Mouse (Mus musculus) heart, adult 2 months (tissue): ENCODE data around the gene Tssk3. TPM values are rescaled to one million over a fixed set of nuclear protein-coding genes. Genes with fewer than 3 reads are reported as not detected.
"Not testable (repeated sequence)": the region's sequence is repeated elsewhere in the genome, so short reads cannot be mapped to it uniquely, and the experiment has no call there.

Source experiments
- DNase-seq, 2 experiments: peaks; one replicate each; pipeline ENCODE4 v3.0.0; 2021
- H3K27ac ChIP-seq: fragments of 200-600 bp; 2 replicates; pipeline ENCODE4 v1.8.1; 2022
- H3K27me3 ChIP-seq: fragments of 200-500 bp; 2 replicates; pipeline ENCODE4 v1.6.1; 2012; ENCODE audit warnings: mild to moderate bottlenecking, low read length, inconsistent platforms, mixed read lengths; ENCODE audit not compliant: control insufficient read depth, insufficient read depth
- H3K36me3 ChIP-seq: fragments of 200-500 bp; 2 replicates; pipeline ENCODE4 v1.6.1; 2012; ENCODE audit warnings: low read length, inconsistent platforms; ENCODE audit not compliant: control insufficient read depth, insufficient read depth
- H3K4me1 ChIP-seq: fragments of 200-500 bp; 2 replicates; pipeline ENCODE4 v1.6.1; 2011; ENCODE audit warnings: low read length; ENCODE audit not compliant: control insufficient read depth, insufficient read depth
- H3K4me3 ChIP-seq: fragments of 200-600 bp; 2 replicates; pipeline ENCODE4 v1.8.1; 2022
- H3K79me2 ChIP-seq: fragments of 200-500 bp; replicated peaks from 2 replicates; pipeline ENCODE4 v1.6.1; 2012; ENCODE audit warnings: mild to moderate bottlenecking, inconsistent platforms, low read length, moderate library complexity, mixed read lengths; ENCODE audit not compliant: control insufficient read depth, insufficient read depth
- H3K9ac ChIP-seq: fragments of 200-500 bp; 2 replicates; pipeline ENCODE4 v1.6.1; 2012; ENCODE audit warnings: low read depth, mild to moderate bottlenecking, control low read depth, inconsistent platforms, low read length, mixed read lengths
- CTCF ChIP-seq: fragments of 200-600 bp; IDR thresholded peaks from 2 replicates; pipeline ENCODE4 v1.8.1; 2022; ENCODE audit warnings: antibody characterized with exemption, mild to moderate bottlenecking, moderate library complexity
- EP300 ChIP-seq: fragments of 200-500 bp; IDR thresholded peaks from 2 replicates; pipeline ENCODE4 v1.6.1; 2011; ENCODE audit warnings: low read depth, low read length, control low read depth; ENCODE audit not compliant: insufficient read depth
- POLR2A ChIP-seq: fragments of 200-500 bp; IDR thresholded peaks from 2 replicates; pipeline ENCODE4 v1.6.1; 2011; ENCODE audit warnings: mild to moderate bottlenecking, low read depth, low read length, control low read depth; ENCODE audit not compliant: insufficient read depth
- WGBS: fragments of 180-500 bp; shearing (Covaris S2); methylation state at CpG from one replicate; pipeline ENCODE4 v1.1.7; 2018; 5-methylcytosine and 5-hydroxymethylcytosine counted together
- intact Hi-C: fragments of 180-260 bp; cut with DNase I; formaldehyde crosslinking; loops from one replicate; pipeline ENCODE4 v1.15.1; 2025
- polyA plus RNA-seq: library from polyadenylated mRNA; depleted of rRNA; stranded (reverse); fragments of >200 nt; gene quantifications from 2 replicates; pipeline ENCODE4 v1.2.3, GENCODE M21; 2012
- total RNA-seq, 2 experiments: library from RNA; stranded (reverse); gene quantifications; 2 replicates each; pipeline ENCODE4 v1.2.3; 2021

Tssk3 gene
- total and polyA plus RNA-seq, 3 experiments = 0.14 TPM; not detected in 2

- Histone ChIP-seq H3K27me3 (no peaks in the 10 kb centered on the region), H3K27ac (no peak overlapping the region), H3K36me3 (no peaks in the 10 kb centered on the region), H3K4me1 (no peaks in the 10 kb centered on the region; the same call in 1 of the 2 replicates), H3K4me3 (no peak overlapping the region), H3K79me2 (no peaks in the 10 kb centered on the region), H3K9ac (no peak overlapping the region)
- no peak for DNase-seq
- 71% methylated on average over 24 of the region's 24 CpGs for WGBS
- TF ChIP-seq POLR2A (no peak), EP300 (no peak), CTCF (no peak)
- intact Hi-C loops = loop anchor here (5.0 kb wide), 1 partner anchor 276 kb away; the partner anchor contains the start of genes S100pbp and Yars
Measured at GRCm38 (mm10) chr4:129463097-129464059, 27.4 kb downstream of the Tssk3 start.

- TF ChIP-seq CTCF (no peak), POLR2A (no peak), EP300 (no peak)
- H3K36me3 ChIP-seq = no peaks in the 10 kb centered on the region
- no peaks in the 10 kb centered on the region; the same call in 1 of the 2 replicates for H3K4me1 ChIP-seq
- intact Hi-C loops = loop anchor here (5.0 kb wide), 1 partner anchor 275 kb away; the partner anchor contains the start of genes S100pbp and Yars
- H3K27ac ChIP-seq = peak overlapping the region; percentile 95
- 24% methylated on average over 3 of the region's 3 CpGs for WGBS
- no peak for DNase-seq
- H3K27me3 ChIP-seq = no peaks in the 10 kb centered on the region
- H3K4me3 ChIP-seq = peak overlapping the region; percentile 98
- H3K9ac ChIP-seq = peak overlapping the region; percentile 93
- H3K79me2 ChIP-seq = no peaks in the 10 kb centered on the region
Measured at GRCm38 (mm10) chr4:129462118-129462517, 28.7 kb downstream of the Tssk3 start.

DNA sequence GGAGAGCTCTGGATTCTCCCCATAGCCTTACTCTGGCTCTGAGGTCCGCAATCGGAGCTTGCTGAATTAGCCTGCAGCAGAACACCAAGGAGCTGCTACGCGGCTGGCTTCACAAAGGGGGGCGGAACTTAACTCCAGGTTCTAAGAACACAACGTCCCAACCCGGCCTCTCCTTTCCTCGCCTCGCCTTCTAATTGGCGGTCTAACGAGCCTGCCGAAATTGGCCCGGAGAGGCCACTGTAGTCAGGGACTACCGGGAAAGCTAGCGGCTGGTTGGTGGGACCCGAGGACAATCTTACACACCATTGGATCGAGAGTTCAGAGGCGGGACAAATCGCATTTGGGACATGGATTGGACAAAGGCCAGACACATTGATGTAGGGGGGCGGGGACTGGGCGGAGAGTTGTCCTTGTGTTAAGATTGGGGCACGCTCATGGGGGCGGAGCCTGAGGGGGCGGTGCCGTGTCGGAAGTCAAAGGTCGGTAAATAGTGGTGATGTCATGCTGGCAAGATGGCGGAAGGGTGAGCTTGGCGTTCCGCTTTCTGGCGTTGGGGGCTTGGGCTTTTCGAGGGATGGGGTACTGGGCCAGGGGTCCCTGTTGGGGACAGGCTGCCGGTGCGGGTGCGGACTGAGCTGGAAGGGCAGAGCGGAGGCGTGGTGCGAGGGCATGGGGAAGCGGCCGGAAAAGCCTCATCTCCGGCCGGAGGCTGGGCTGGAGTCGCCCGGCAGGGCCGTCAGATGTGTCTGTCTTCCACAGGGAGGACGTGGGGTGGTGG, 29.4 kb downstream of the Tssk3 start, which contains the start of gene Bsdc1:
TSS of gene Bsdc1 (plus strand) at position 399 of the 778 bp plus-strand sequence.
- DNase-seq = peak; percentile 99 to 100
- Histone ChIP-seq H3K36me3 (no peaks in the 10 kb centered on the region), H3K4me3 (peak within 1 kb of the TSS; percentile 98), H3K27me3 (no peaks in the 10 kb centered on the region), H3K79me2 (no peaks in the 10 kb centered on the region), H3K4me1 (no peaks in the 10 kb centered on the region; the same call in 1 of the 2 replicates), H3K27ac (peak within 1 kb of the TSS; percentile 95), H3K9ac (peak within 1 kb of the TSS; percentile 93)
- under 1% methylated on average over 46 of the region's 46 CpGs for WGBS
- intact Hi-C loops = loop anchor here (2.0 to 5.0 kb wide), 2 partner anchors 127 to 274 kb away; partner anchors contain the start of genes Rbbp4, S100pbp, Yars and Zbtb8os
- peak; percentile 92 for TF ChIP-seq POLR2A
- TF ChIP-seq CTCF = no peak
- TF ChIP-seq EP300 = 0 out of 2 replicates have a peak, but pooled peaks have one; percentile 41

DNA sequence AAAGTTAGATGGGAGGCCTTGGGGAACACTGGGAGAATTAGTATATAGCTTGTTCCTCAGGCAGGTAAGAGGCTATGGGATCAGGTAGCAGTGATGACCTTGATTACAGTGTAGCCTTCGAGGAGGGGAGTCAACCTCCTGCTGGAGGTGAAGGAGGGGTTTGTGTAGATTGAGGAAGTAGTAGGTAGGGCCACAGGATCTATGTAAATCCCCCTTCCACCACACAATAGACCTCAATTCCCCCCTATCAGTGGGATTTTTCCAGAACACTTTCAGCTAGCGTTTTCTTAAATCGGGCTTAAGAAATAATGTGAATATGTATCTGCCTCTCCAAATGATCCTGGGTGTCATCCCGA, 30.0 kb downstream of the Tssk3 start:
- intact Hi-C loops = loop anchor here (2.0 to 5.0 kb wide), 2 partner anchors 126 to 274 kb away; partner anchors contain the start of genes Rbbp4, S100pbp, Yars and Zbtb8os

DNA sequence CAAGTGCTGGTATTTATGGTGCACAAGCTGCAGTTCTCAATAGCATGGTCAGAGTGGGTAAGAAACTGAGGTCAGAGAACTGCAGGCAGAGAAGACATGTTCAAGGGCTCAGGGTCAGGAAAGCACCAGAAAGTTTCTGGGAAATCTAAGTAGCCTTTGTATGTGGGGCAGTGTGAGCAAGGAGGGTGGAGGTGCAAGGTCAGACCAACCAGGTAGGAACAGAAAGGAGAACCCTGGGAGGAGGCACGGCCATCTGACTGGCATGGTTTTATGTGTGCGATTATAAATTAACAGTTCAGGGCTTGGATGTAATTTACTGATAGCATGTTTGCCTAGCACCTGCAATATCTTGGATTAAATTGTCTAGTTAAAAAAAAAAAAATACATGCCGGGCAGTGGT, 31.1 kb downstream of the Tssk3 start:
- intact Hi-C loops = loop anchor here (2.0 to 5.0 kb wide), 3 partner anchors 125 to 327 kb away; partner anchors contain the start of genes Rbbp4, S100pbp, Yars and Zbtb8os
- TF ChIP-seq CTCF (no peak), POLR2A (no peak), EP300 (no peak)
- Histone ChIP-seq H3K9ac (no peak overlapping the region), H3K27ac (no peak overlapping the region), H3K4me1 (peaks cover 3% of the 10 kb centered on the region; the same call in 1 of the 2 replicates), H3K36me3 (no peaks in the 10 kb centered on the region), H3K27me3 (no peaks in the 10 kb centered on the region), H3K4me3 (no peak overlapping the region), H3K79me2 (no peaks in the 10 kb centered on the region)
- no peak for DNase-seq
- WGBS = 88% methylated on average over 3 of the region's 3 CpGs

More for the DNA sequence above, 30.0 kb downstream of the Tssk3 start:
- 0% methylated on average over 4 of the region's 4 CpGs for WGBS
- no peaks in the 10 kb centered on the region for H3K27me3 ChIP-seq
- no peaks in the 10 kb centered on the region; the same call in 1 of the 2 replicates for H3K4me1 ChIP-seq
- H3K9ac ChIP-seq = peak overlapping the region; percentile 45
- peak overlapping the region; percentile 53 for H3K4me3 ChIP-seq
- H3K27ac ChIP-seq = peak overlapping the region; percentile 89
- TF ChIP-seq EP300 (no peak), POLR2A (no peak), CTCF (no peak)
- no peaks in the 10 kb centered on the region for H3K79me2 ChIP-seq
- DNase-seq = no peak
- no peaks in the 10 kb centered on the region for H3K36me3 ChIP-seq

DNA sequence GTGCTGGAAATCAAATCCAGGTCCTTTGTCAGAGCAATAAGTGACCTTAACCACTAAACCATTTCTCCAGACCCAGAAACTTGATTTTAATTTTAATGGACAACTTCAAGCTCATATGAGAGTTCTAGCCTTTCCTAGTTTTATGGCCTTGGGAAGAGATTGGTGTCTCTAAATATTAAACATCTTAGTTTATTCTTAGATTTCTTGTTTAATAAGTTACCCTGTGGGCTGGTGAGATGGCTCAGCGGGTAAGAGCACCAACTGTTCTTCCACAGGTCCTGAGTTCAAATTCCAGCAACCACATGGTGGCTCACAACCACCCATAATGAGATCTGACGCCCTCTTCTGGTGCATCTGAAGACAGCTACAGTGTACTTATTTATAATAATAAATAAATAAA, 33.5 kb downstream of the Tssk3 start:
- H3K27ac ChIP-seq, H3K27me3 ChIP-seq, H3K9ac ChIP-seq, H3K4me1 ChIP-seq, H3K79me2 ChIP-seq, DNase-seq, H3K4me3 ChIP-seq, H3K36me3 ChIP-seq: not testable (repeated sequence)
- intact Hi-C loops = loop anchor here (5.0 kb wide), 1 partner anchor 325 kb away; no protein-coding TSS in a partner anchor
- 66% methylated on average over 2 of the region's 2 CpGs for WGBS
